Mouse (Mus musculus) lung, embryonic 14.5 days (tissue): ENCODE results near the gene Numa1. TPM values are rescaled to one million over a fixed set of nuclear protein-coding genes. Genes with fewer than 3 reads are reported as not detected.
A peak's percentile ranks its signal among the peaks of the same experiment; 100 is the strongest.
"Not testable (repeated sequence)": the region's sequence is repeated elsewhere in the genome, so short reads cannot be mapped to it uniquely, and the experiment has no call there.

Source experiments
- ATAC-seq: fragments of 200-750 bp; cut with Nextera tagmentation; 2 replicates; pipeline ENCODE4 v1.8.0; 2017; ENCODE audit warnings: mild to moderate bottlenecking, moderate TSS enrichment, moderate library complexity; ENCODE audit not compliant: insufficient read depth
- DNase-seq: peaks from one replicate; pipeline ENCODE4 v3.0.0-alpha.2; 2015
- H3K27ac ChIP-seq: fragments of 300-500 bp; sonication (generic); 2 replicates; pipeline ENCODE4 v1.5.1; 2014; ENCODE audit warnings: low read depth, mild to moderate bottlenecking, moderate library complexity
- H3K27me3 ChIP-seq: fragments of 300-500 bp; sonication (generic); 2 replicates; pipeline ENCODE4 v1.6.1; 2014; ENCODE audit warnings: low read length, control low read depth; ENCODE audit not compliant: insufficient read depth
- H3K36me3 ChIP-seq: fragments of 300-500 bp; sonication (generic); 2 replicates; pipeline ENCODE4 v1.6.1; 2014; ENCODE audit warnings: control low read depth; ENCODE audit not compliant: insufficient read depth
- H3K4me1 ChIP-seq: fragments of 300-500 bp; sonication (generic); 2 replicates; pipeline ENCODE4 v1.6.1; 2014; ENCODE audit warnings: antibody characterized with exemption, control low read depth; ENCODE audit not compliant: insufficient read depth
- H3K4me2 ChIP-seq: fragments of 300-500 bp; sonication (generic); 2 replicates; pipeline ENCODE4 v1.6.1; 2014; ENCODE audit warnings: mild to moderate bottlenecking
- H3K4me3 ChIP-seq: fragments of 300-500 bp; sonication (generic); 2 replicates; pipeline ENCODE4 v1.5.1; 2014; ENCODE audit warnings: low read depth, low read length
- H3K9ac ChIP-seq: fragments of 300-500 bp; sonication (generic); 2 replicates; pipeline ENCODE4 v1.6.1; 2014
- H3K9me3 ChIP-seq: fragments of 300-500 bp; sonication (generic); 2 replicates; pipeline ENCODE4 v1.6.1; 2016; ENCODE audit warnings: low read depth, low read length, control low read depth
- CTCF ChIP-seq: IDR thresholded peaks from 2 replicates; pipeline ENCODE4 v1.5.1; 2016; ENCODE audit warnings: antibody characterized with exemption, low read depth
- WGBS: fragments of 180-500 bp; shearing (Covaris S2); extraction: QIAGEN DNeasy Blood & Tissue Kit; methylation state at CpG from one replicate; pipeline ENCODE4 v1.1.7; 2014; 5-methylcytosine and 5-hydroxymethylcytosine counted together
- polyA plus RNA-seq: library from polyadenylated mRNA; unstranded; fragments of >200 nt; fragmentation: Nextera tagmentation; extraction: Ambion mirVana; gene quantifications from 2 replicates; pipeline ENCODE4 v1.2.1, GENCODE M21; 2014

The Numa1 gene
- polyA plus RNA-seq, 1 experiment from 2014 or later = 109 TPM

- no peak for DNase-seq
- no peaks in the 10 kb centered on the region for H3K27me3 ChIP-seq
- no peak for TF ChIP-seq CTCF
- no peaks in the 10 kb centered on the region for H3K9me3 ChIP-seq
- WGBS = 78% methylated on average over 4 of the region's 4 CpGs
- peaks cover 51% of the 10 kb centered on the region for H3K36me3 ChIP-seq
- no peak overlapping the region for H3K27ac ChIP-seq
- H3K4me1 ChIP-seq = no peaks in the 10 kb centered on the region
- H3K9ac ChIP-seq = no peak overlapping the region
- ATAC-seq = no peak
- no peak overlapping the region for H3K4me2 ChIP-seq
- no peak overlapping the region for H3K4me3 ChIP-seq
These were observed 23.8 kb upstream of the Numa1 start for GRCm38 (mm10) chr7:101910138-101910537.

- ATAC-seq (no peak), DNase-seq (no peak)
- Histone ChIP-seq H3K9ac (no peak overlapping the region), H3K27ac (no peak overlapping the region), H3K4me2 (no peak overlapping the region), H3K4me3 (no peak overlapping the region), H3K4me1 (no peaks in the 10 kb centered on the region), H3K27me3 (no peaks in the 10 kb centered on the region), H3K9me3 (no peaks in the 10 kb centered on the region), H3K36me3 (peaks cover 51% of the 10 kb centered on the region)
- TF ChIP-seq CTCF = peak; percentile 47
- whole genome bisulfite sequencing = 62% methylated on average over 3 of the region's 3 CpGs
These were observed 21.9 kb upstream of the Numa1 start for GRCm38 (mm10) chr7:101911982-101912381.

GRCm38 (mm10) chr7:101918071-101918470 is 15.8 kb upstream of the Numa1 start:
- peak; percentile 84; the same call in 1 of the 2 replicates for ATAC-seq
- Histone ChIP-seq H3K9me3 (no peaks in the 10 kb centered on the region), H3K9ac (no peak overlapping the region), H3K4me1 (no peaks in the 10 kb centered on the region), H3K4me2 (no peak overlapping the region), H3K4me3 (no peak overlapping the region), H3K36me3 (peaks cover 17% of the 10 kb centered on the region), H3K27me3 (no peaks in the 10 kb centered on the region), H3K27ac (no peak overlapping the region)
- 28% methylated on average over 1 of the region's 1 CpGs for WGBS
- DNase-seq = peak; percentile 87
- TF ChIP-seq CTCF = peak; percentile 89

GRCm38 (mm10) chr7:101925892-101926291 is 8.0 kb upstream of the Numa1 start:
- not testable (repeated sequence) for H3K9ac ChIP-seq, H3K27ac ChIP-seq, H3K27me3 ChIP-seq, H3K36me3 ChIP-seq, H3K4me2 ChIP-seq, H3K4me1 ChIP-seq, ATAC-seq, H3K9me3 ChIP-seq, H3K4me3 ChIP-seq, DNase-seq
- TF ChIP-seq CTCF = peak; percentile 12; the same call in 1 of the 2 replicates

- H3K9ac ChIP-seq = no peak overlapping the region
- H3K9me3 ChIP-seq = no peaks in the 10 kb centered on the region
- TF ChIP-seq CTCF = no peak
- H3K4me3 ChIP-seq = no peak overlapping the region
- H3K27ac ChIP-seq = no peak overlapping the region
- no peaks in the 10 kb centered on the region for H3K27me3 ChIP-seq
- 66% methylated on average over 3 of the region's 3 CpGs for WGBS
- H3K36me3 ChIP-seq = no peaks in the 10 kb centered on the region
- no peaks in the 10 kb centered on the region for H3K4me1 ChIP-seq
- no peak for ATAC-seq
- DNase-seq = no peak
- H3K4me2 ChIP-seq = no peak overlapping the region
These were observed 5.8 kb upstream of the Numa1 start for GRCm38 (mm10) chr7:101928093-101928492.

GRCm38 (mm10) chr7:101932551-101932950 is 1.4 kb upstream of the Numa1 start:
- 64% methylated on average over 1 of the region's 1 CpGs for WGBS
- Histone ChIP-seq H3K9ac (peak overlapping the region; percentile 85; the same call in 1 of the 2 replicates), H3K4me3 (peak overlapping the region; percentile 87; the same call in 1 of the 2 replicates), H3K4me1 (no peaks in the 10 kb centered on the region), H3K27me3 (no peaks in the 10 kb centered on the region), H3K27ac (no peak overlapping the region), H3K36me3 (no peaks in the 10 kb centered on the region), H3K4me2 (peak overlapping the region; percentile 80), H3K9me3 (no peaks in the 10 kb centered on the region)
- no peak for TF ChIP-seq CTCF
- DNase-seq (no peak), ATAC-seq (no peak)

GRCm38 (mm10) chr7:101933300-101933699 is 611 bp upstream of the Numa1 start:
- Histone ChIP-seq H3K9me3 (no peaks in the 10 kb centered on the region), H3K4me2 (peak overlapping the region; percentile 80), H3K9ac (peak overlapping the region; percentile 85), H3K27ac (peak overlapping the region; percentile 87), H3K4me3 (peak overlapping the region; percentile 87), H3K27me3 (no peaks in the 10 kb centered on the region), H3K36me3 (no peaks in the 10 kb centered on the region), H3K4me1 (no peaks in the 10 kb centered on the region)
- WGBS = 3% methylated on average over 15 of the region's 15 CpGs
- no peak for TF ChIP-seq CTCF
- ATAC-seq (peak; percentile 38), DNase-seq (peak; percentile 58)

- ATAC-seq (no peak), DNase-seq (no peak)
- no peak overlapping the region for H3K4me3 ChIP-seq
- no peak overlapping the region for H3K4me2 ChIP-seq
- H3K27me3 ChIP-seq = no peaks in the 10 kb centered on the region
- no peaks in the 10 kb centered on the region for H3K4me1 ChIP-seq
- no peak for TF ChIP-seq CTCF
- H3K27ac ChIP-seq = no peak overlapping the region
- H3K9me3 ChIP-seq = no peaks in the 10 kb centered on the region
- H3K36me3 ChIP-seq = 0 out of 2 replicates have a peak, but pooled peaks cover 4% of the 10 kb centered on the region
- H3K9ac ChIP-seq = no peak overlapping the region
- 86% methylated on average over 4 of the region's 4 CpGs for WGBS
These were observed 2.0 kb downstream of the Numa1 start for GRCm38 (mm10) chr7:101935957-101936356.
